Mouse (Mus musculus) retina, postnatal 1 day (tissue): Measurements from ENCODE around the gene Gm21996.
"Not testable (repeated sequence)": the region's sequence is repeated elsewhere in the genome, so short reads cannot be mapped to it uniquely, and the experiment has no call there.

Experiments used
- DNase-seq: peaks from one replicate; pipeline ENCODE4 v3.0.0-alpha.2; 2012

Gene Gm21996

DNA sequence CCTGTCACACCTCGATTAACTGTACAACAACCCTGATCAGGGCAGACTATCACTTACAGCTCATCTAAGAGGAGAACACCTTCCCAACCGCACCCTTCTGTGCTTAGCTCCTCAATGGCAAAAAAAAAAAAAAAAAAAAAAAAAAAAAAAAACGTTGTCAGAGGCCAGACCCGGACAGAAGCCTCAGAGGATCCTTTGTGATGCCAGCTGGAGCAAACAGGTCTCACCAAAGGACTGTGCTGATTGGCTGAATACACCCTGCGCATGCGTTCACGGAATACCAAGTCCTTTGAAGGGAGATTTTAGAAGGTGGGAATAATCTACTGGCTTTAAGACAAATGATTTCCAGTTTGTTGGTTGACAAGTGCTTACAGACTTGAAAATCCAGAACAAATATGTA, at the start of gene Gm21996:
Gene Gm21996, minus strand, starts transcription at position 101 of the 400 bp plus-strand sequence.
- not testable (repeated sequence) for DNase-seq
